Mouse (Mus musculus): ENCODE measurements at regions not wholly inside any gene's neighbourhood (a gene's known extent, or its start where the extent isn't known, plus 50 kb on each side); places are given as distances from the start of the nearest gene placed in this dataset.
"Not testable (repeated sequence)": the region's sequence is repeated elsewhere in the genome, so short reads cannot be mapped to it uniquely, and the experiment has no call there.

GRCm38 (mm10) chr1:7388627-7389026 is 2580.9 kb downstream of the Gm37988 start:
- no peak for DNase-seq

DNA sequence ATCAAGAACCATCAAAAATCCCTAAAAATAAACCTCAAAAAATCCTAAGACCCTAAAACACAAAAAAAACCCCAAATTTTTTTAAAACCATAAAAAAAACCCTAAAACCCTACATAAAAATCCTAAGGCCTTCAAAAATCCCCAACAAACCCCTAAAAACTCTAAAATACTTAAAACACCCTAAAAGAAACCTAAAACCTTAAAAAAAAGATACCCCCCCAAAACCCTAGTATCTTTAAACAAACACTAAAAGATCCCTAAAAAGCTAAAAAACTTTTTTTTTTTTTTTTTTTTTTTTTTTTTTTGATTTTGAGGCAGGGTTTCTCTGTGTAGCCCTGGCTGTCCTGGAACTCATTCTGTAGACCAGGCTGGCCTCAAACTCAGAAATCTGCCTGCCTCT is 2585.8 kb downstream of the Gm37988 start:
- DNase-seq: no peak

- no peak for DNase-seq
Observed at GRCm38 (mm10) chr1:7394161-7394560, 2586.5 kb downstream of the Gm37988 start.

- DNase-seq: peak; percentile 4
Observed at GRCm38 (mm10) chr1:7395527-7395926, 2587.8 kb downstream of the Gm37988 start.

DNA sequence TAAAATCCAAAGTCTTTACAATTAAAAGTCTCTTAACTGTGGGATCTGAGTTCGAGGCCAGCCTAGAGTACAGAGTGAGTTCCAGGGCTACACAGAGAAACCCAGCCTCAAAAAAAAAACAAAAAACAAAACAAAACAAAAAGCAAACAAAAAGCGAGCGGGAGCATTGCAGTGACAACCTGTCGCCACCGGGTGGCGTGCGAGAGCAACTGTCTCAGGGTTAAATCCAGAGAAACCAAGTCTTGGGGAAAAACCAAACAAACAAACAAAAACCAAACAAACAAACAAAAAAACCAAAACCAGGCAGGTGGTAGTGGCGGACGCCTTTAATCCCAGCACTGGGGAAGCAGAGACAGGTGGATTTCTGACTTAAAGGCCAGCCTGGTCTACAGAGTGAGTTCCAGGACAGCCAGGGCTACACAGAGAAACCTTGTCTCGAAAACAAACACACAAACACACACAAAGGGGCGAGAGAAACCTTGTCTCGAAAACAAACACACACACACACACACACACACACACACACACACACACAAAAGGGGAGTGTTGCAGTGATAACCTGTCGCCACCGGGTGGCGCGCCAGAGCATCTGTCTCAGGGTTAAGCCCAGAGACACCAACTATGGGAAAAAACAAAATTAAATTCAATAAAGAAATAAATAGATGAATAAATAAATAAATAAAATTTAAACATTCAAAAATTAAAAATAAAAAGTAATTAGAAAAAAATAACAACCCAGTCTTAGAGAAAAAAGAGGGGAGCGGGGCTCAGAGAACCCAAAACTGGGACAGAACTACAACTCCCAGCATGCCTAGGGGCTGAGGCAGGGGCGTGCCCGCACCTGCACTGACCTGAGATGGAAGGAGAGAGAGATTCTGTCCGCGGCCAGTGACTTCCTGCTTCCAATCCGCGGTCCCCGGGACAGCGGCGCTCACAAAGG is 2589.4 kb downstream of the Gm37988 start:
- peak; percentile 17 for DNase-seq

- DNase-seq: peak; percentile 98
Observed at GRCm38 (mm10) chr1:7397807-7398446, 2590.2 kb downstream of the Gm37988 start.

DNA sequence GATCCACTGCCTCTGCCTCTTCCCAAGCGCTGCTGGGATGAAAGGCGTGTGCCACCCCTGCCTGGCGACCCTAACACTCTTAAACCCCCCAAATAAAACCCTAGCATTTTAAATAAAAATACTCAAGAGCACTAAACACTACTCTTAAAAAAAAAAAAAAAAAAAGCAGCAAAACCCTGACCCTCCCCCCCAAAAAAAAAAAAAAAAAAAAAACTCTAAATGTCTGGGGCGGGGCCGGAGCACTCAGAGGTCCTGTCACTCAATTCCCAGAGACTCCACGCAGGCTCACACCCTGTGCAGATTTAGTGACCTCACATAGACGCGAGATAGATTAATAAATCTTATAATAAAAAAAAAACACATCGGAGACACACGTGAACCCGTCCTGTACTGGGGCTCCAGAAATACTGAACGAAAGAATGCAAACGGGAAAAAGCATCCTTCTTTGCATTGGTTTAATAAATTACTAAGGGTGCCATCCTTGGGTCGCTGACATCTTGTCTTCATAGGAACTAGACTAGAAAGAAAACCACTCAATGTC is 2591.1 kb downstream of the Gm37988 start:
- DNase-seq: no peak

DNA sequence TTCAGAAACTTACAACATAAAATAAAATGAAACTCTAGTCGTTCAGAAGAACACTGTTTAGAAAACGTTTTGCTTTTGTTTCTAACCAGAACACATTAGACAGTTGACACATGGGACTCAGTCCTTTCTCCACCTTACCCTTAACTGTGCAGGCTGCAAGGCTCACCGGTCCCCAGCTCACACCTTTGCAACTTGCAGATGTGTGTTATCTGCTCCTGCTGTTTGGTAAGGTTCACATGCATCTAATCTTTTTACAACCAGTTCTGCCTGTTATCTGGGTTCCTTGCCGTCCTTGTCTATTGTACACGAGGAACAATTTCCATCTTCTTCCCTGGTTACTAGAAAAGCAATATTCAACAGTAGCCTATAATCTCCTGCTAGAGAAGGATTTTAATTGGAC is 2598.0 kb downstream of the Gm37988 start:
- not testable (repeated sequence) for DNase-seq

- DNase-seq: no peak
Observed at GRCm38 (mm10) chr1:7414444-7414843, 2606.8 kb downstream of the Gm37988 start.

DNA sequence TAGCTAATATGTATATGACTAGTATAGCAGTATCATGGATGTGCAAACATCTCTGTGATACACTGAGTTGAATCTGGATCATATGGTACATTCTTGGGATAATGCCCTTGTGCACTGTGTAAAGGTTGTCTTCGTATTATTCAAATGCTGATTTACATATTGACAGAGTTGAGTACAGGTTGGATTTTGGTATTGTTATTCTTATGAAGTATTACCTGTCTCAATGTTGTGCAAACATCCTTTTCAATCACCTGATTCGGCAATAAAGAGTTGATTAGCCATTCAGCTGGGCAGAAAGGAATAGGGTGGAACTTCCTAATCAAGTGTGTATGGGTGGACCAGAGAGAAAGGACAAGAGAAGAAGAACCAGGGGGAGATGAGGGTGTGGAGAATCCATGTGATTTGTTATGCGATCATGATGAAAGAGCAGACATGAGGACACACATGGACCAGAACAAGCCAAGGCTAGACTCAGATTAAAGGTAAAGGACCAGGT is 2644.0 kb downstream of the Gm37988 start:
- no peak for DNase-seq

DNA sequence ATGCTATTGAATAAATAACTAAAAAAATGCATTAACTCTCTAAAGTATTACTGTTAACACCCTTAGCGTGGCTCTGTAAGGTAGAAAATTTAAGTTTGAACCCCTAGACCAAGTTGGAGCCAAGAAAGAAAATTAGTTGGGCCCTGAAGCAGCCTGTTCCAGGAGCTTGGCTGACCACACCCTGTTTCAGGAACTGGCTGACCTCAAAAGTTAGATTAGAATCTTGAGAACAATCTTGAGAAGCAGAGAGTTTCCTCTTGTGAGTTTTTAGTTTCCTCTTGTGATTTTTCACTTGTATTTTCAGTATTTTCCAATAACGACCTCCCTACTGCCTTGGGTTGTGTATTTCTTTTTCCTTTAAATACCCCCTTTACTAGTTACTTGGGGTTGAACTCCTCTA is 2647.2 kb downstream of the Gm37988 start:
- DNase-seq: no peak

- no peak for DNase-seq
Observed at GRCm38 (mm10) chr1:7457895-7458294, 2650.2 kb downstream of the Gm37988 start.

DNA sequence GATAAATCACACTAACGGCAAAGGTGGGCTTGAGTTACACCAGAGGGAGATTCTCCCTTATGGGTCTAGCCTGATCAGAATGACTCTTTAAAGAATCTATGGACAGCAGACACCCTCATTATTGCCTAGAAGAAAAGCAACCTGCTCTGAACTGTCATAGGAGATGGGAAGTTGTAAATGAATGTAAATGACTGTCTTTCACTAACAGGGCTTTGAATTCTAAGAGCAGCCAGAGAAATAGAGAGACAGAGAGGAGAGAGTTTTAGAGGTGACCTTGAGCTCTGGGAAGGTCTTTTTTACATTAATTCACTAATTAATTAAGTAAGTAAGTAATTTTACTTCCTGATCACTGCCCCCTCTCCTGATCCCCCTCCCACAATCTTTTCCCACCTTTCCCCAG is 2686.4 kb downstream of the Gm37988 start:
- DNase-seq: no peak

DNA sequence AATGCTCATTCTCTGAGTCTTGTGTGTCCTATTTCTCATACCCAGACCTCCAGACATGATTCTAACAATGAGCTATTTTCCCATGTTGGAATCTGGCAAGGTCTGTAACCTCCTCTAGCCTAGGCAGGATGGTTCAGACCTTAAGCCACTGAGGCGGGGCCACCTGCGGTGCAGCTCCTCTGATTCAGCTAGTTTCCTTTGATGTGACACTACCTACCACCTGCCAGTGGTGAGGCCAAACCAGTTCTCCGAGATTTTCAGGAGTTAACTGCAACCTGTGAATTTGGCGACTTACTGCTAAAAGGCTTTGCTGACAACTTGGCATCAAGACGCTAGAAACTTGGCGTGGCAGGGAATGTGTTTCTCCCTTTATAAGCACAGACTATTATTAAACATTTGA is 2691.3 kb downstream of the Gm37988 start:
- no peak for DNase-seq

- DNase-seq: no peak
Observed at GRCm38 (mm10) chr1:7502363-7502762, 2694.7 kb downstream of the Gm37988 start.

GRCm38 (mm10) chr1:7518791-7519190 is 2711.1 kb downstream of the Gm37988 start:
- no peak for DNase-seq

- no peak for DNase-seq
Observed at GRCm38 (mm10) chr1:7533506-7533905, 2725.8 kb downstream of the Gm37988 start.

GRCm38 (mm10) chr1:7535191-7535590 is 2727.5 kb downstream of the Gm37988 start:
- no peak for DNase-seq

DNA sequence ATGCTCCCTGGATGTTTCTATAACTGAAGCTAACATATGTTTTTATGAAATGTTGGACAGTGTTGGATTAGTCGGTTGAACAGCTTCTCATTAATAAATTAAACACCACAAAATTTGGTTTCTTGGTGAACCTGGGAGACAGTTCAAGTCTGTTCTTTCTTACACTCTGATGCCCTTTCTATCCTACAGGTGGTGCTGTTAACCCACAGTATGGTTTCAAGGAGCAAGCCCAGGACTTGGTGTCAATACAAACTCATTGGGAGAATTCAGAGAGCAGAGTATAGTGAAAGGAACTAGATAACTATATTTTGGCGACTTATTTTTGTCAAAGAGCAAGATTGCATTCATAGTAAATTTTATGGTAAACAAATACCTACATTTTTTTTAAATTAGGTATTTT is 2735.8 kb downstream of the Gm37988 start:
- DNase-seq: no peak

- DNase-seq: no peak
Observed at GRCm38 (mm10) chr1:7548261-7548660, 2740.6 kb downstream of the Gm37988 start.

DNA sequence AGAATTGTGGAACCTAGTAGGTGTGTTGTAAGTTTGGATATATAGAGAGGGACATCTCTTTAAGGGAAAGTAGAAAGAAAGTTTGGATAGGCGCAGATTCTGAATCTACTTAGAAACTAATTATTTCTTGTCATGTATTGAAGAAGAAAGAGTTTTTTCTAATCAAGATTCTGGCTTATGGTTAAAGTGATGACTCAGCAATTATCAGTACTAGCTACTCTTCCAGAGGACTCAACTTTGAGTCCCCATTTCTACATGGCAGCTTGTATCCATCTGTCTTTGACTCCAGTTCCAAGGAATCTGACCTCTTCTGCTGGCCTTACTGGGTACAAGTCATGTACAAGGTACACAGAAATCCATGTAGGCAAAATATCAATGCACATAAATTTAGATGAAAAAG is 2767.1 kb downstream of the Gm37988 start:
- DNase-seq: no peak

GRCm38 (mm10) chr1:7586409-7586808 is 2778.7 kb downstream of the Gm37988 start:
- no peak for DNase-seq

DNA sequence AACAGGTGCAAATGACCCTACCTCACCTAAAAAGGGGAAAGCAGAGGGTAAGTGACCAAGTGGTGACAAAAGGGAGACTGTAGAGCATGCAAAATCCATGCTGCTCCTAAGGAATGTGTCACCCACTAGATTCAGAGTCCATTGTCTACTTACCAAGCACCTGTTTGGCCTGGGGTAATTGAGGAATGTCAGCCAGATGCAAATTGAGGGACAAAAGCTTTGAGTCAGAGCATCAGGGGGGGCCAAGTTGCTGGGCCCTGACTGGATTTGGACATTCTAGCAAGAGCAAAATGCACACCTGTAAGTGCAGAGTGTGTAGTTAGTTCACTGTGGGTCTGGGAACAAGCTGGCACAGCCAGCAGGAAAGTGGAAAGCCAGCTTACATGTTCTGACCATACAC is 2783.6 kb downstream of the Gm37988 start:
- no peak for DNase-seq

Measured in lung, postnatal 10 days (tissue).